Mouse (Mus musculus) kidney, adult 2 months (tissue): ENCODE data around the gene Hist2h2ac. TPM values are rescaled to one million over a fixed set of nuclear protein-coding genes. Genes with fewer than 3 reads are reported as not detected.
"Not testable (repeated sequence)": the region's sequence is repeated elsewhere in the genome, so short reads cannot be mapped to it uniquely, and the experiment has no call there.

Experiments used
- DNase-seq: peaks from one replicate; pipeline ENCODE4 v3.0.0; 2021
- H3K27ac ChIP-seq: fragments of 200-500 bp; 2 replicates; pipeline ENCODE4 v1.5.1; 2012; ENCODE audit warnings: low read depth, low read length, control low read depth, inconsistent platforms; ENCODE audit not compliant: insufficient read depth
- H3K27me3 ChIP-seq: fragments of 200-500 bp; replicated peaks from 2 replicates; pipeline ENCODE4 v1.6.1; 2012; ENCODE audit warnings: mild to moderate bottlenecking, moderate library complexity, low read length, inconsistent platforms; ENCODE audit not compliant: control insufficient read depth, insufficient read depth
- H3K36me3 ChIP-seq: fragments of 200-500 bp; 2 replicates; pipeline ENCODE4 v1.6.1; 2012; ENCODE audit warnings: mild to moderate bottlenecking, moderate library complexity, low read length, inconsistent platforms; ENCODE audit not compliant: control insufficient read depth, insufficient read depth
- H3K4me1 ChIP-seq: fragments of 200-500 bp; 2 replicates; pipeline ENCODE4 v1.6.1; 2011; ENCODE audit warnings: low read length; ENCODE audit not compliant: control insufficient read depth, insufficient read depth
- H3K4me3 ChIP-seq: fragments of 200-500 bp; 2 replicates; pipeline ENCODE4 v1.5.1; 2011; ENCODE audit warnings: mild to moderate bottlenecking, low read depth, low read length, control low read depth; ENCODE audit not compliant: insufficient read depth
- CTCF ChIP-seq: fragments of 200-500 bp; conservative IDR thresholded peaks from 2 replicates; pipeline ENCODE4 v1.5.1; 2011; ENCODE audit warnings: low read depth, mild to moderate bottlenecking, control low read depth, low read length, moderate library complexity, mixed read lengths; ENCODE audit not compliant: insufficient read depth, insufficient read length
- POLR2A ChIP-seq: fragments of 200-500 bp; IDR thresholded peaks from one replicate; pipeline ENCODE4 v1.6.1; 2011; ENCODE audit warnings: low read depth, low read length, control low read depth
- WGBS: fragments of 180-500 bp; shearing (Covaris S2); methylation state at CpG from one replicate; pipeline ENCODE4 v1.1.7; 2018; 5-methylcytosine and 5-hydroxymethylcytosine counted together
- polyA plus RNA-seq: library from polyadenylated mRNA; depleted of rRNA; stranded (reverse); fragments of >200 nt; gene quantifications from 2 replicates; pipeline ENCODE4 v1.2.3, GENCODE M21; 2012

The Hist2h2ac gene
- polyA plus RNA-seq, 1 experiment: 3.7 TPM

DNA sequence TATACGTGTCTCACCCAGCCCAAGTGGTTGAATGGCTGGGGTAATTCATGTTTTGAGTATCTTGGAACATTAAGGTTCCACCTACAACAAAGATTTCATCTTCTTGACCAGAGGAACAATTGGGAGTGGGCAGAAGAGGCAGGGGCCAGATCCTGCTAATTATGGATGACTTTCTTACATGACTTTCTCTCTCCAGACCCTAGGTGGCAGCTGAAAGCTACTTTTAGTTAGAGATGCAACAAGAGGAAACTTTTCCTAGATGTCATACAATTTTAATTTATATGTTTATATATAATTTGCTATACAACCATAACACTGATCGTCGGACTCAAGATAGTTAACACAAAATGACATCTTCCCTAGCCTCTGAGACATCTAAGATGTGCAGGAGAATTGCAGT, 12.9 kb downstream of the Hist2h2ac start:
- no peaks in the 10 kb centered on the region for H3K36me3 ChIP-seq
- DNase-seq: no peak
- no peak overlapping the region for H3K27ac ChIP-seq
- H3K4me1 ChIP-seq: no peaks in the 10 kb centered on the region
- no peaks in the 10 kb centered on the region for H3K27me3 ChIP-seq
- TF ChIP-seq POLR2A (no peak), CTCF (no peak)
- 74% methylated on average over 3 of the region's 3 CpGs for WGBS
- no peak overlapping the region for H3K4me3 ChIP-seq

DNA sequence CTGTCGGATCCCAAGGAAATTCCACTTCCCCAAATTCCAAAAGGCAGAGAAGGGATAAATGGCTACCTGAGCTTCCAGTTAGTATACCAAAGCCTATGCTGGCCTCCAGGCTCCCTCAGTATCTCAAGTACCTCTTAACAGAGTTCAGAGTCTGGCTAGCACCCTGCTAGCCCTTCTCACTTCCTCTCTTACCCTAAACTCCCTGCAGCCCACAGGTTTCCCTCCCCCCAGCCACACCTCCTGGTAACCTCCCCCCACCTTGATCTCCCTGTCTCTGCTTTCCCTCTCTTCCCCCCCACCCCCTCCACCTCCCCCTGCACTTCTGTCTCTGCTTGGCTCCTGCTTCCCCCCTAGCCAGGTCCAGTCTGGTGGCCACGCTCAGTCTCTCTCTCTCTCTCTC, 20.9 kb downstream of the Hist2h2ac start:
- TF ChIP-seq CTCF: no peak
- TF ChIP-seq POLR2A: no peak
- Histone ChIP-seq H3K27ac (no peak overlapping the region), H3K36me3 (no peaks in the 10 kb centered on the region), H3K4me1 (peaks cover 7% of the 10 kb centered on the region), H3K27me3 (no peaks in the 10 kb centered on the region), H3K4me3 (no peak overlapping the region)
- WGBS: 67% methylated on average over 2 of the region's 2 CpGs
- no peak for DNase-seq

DNA sequence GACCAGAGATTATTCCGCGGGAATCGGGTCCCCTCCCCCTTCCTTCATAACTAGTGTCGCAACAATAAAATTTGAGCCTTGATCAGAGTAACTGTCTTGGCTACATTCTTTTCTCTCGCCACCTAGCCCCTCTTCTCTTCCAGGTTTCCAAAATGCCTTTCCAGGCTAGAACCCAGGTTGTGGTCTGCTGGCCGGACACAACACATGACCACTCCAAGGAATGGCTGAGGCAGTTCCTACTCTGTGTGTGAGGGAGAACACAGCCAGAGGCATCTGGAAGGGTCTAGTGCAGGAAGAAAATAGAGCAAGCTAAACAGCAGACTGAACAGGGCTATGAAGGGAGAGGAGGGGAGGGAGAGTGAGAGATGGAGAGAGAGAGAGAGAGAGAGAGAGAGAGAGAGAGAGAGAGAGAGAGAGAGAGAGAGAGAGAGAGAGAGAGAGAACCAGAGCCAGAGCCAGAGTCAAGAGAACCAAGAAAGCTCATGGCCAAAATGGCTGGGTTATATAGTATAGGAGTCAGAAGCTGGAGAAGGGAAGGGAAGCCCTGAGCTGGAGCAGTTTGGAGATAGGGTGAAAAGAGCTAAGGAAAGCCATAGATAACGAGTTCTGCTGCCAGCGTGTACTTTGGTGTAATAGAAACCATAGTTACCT, 22.0 kb downstream of the Hist2h2ac start:
- H3K27ac ChIP-seq, H3K4me3 ChIP-seq, H3K4me1 ChIP-seq, DNase-seq, H3K27me3 ChIP-seq, H3K36me3 ChIP-seq: not testable (repeated sequence)
- 25% methylated on average over 8 of the region's 8 CpGs for WGBS

DNA sequence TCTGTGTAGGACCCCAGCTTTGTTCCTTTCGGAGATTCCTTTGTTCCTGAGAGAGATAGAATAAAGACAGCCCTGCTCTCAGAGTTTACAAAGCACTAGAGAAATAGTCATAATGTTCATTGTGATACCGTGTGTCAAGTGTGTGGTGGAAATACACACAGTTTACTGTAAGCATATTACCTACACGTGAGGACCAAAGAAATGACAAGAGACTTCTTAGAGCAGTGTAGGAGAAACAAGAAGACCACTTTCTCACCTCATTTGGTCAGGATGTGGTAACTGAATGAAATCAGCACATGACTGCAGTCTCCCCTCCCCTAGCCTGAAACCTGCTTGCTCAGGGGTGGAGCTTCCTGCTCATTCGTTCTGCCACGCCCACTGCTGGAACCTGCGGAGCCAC, 22.5 kb downstream of the Hist2h2ac start:
- DNase-seq: peak; percentile 52
- Histone ChIP-seq H3K4me1 (peaks cover 7% of the 10 kb centered on the region), H3K27me3 (no peaks in the 10 kb centered on the region), H3K36me3 (no peaks in the 10 kb centered on the region), H3K4me3 (peak overlapping the region; percentile 31), H3K27ac (0 out of 2 replicates have a peak overlapping the region, but pooled peaks have one; percentile 26)
- 2% methylated on average over 6 of the region's 6 CpGs for WGBS
- TF ChIP-seq POLR2A: no peak
- no peak for TF ChIP-seq CTCF

DNA sequence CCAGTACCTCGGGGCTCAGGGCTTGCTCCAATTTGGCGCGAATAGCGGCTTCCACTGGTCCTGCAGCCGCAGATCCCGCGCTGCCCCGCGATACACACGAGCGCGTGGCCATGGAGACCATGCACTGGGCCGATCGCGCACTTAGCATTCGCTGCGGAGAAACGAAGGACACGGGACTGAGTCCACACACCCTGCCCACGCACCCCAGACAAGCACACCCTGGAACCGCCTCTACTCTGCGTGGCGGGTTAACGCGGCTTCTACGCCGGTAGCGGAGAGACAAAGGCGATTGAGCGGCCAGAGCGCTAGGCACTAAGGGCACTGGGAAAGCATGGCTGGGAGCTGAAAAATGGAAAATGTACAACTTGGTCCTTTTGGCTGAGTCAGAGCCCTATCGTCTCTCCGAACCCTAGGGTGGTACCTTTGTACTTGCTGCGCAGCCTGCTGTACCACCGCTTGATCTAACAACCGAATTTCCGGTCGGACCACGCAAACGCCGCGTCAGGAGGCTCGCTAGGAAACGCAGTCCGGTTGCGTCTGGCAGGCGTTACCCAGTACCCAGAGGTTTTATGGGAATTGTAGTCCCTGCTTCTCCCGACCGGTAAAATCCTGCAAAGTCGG, 23.4 kb downstream of the Hist2h2ac start:
- Histone ChIP-seq H3K27me3 (no peaks in the 10 kb centered on the region), H3K27ac (peak overlapping the region; percentile 79), H3K4me3 (peak overlapping the region; percentile 74), H3K36me3 (no peaks in the 10 kb centered on the region), H3K4me1 (peaks cover 7% of the 10 kb centered on the region)
- TF ChIP-seq CTCF: no peak
- peak; percentile 75 for TF ChIP-seq POLR2A
- peak; percentile 94 for DNase-seq
- under 1% methylated on average over 50 of the region's 50 CpGs for WGBS

DNA sequence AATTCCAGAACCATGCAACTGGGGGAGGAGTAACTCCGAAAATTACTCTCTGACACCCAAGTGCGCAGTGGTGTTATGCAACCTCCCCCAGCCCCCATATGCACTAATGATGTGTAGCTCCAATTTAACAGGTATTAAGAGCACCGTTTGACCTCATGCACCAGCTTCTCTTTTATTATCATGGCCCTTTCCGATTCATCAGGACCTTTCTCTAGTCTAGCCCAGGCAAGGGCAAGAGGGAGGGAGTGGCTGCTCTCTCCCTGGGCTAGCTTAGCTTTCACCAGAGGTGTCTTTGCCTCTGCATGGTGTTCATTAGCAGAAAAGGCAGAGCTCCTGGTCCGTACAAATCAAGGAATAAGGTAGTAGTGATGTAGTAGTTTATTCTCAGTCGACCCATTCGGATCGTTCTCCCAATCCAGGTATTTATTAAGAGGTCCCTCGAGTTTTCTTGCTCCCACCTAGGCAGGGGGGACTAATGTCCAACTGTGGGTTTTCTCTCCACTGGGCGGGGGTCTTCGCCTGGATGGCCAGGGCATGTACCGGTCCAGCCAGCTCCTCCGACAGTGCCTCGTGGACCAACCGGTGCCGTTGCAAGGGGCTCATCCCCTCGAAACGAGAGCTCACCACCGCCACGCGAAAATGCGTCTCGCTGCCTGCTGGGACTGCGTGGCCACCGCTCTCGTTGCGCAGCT, 24.1 kb downstream of the Hist2h2ac start:
- peak overlapping the region; percentile 79 for H3K27ac ChIP-seq
- no peak for TF ChIP-seq POLR2A
- no peak for TF ChIP-seq CTCF
- no peak for DNase-seq
- H3K36me3 ChIP-seq: no peaks in the 10 kb centered on the region
- 16% methylated on average over 27 of the region's 27 CpGs for WGBS
- peak overlapping the region; percentile 74 for H3K4me3 ChIP-seq
- H3K27me3 ChIP-seq: no peaks in the 10 kb centered on the region
- H3K4me1 ChIP-seq: peaks cover 7% of the 10 kb centered on the region

DNA sequence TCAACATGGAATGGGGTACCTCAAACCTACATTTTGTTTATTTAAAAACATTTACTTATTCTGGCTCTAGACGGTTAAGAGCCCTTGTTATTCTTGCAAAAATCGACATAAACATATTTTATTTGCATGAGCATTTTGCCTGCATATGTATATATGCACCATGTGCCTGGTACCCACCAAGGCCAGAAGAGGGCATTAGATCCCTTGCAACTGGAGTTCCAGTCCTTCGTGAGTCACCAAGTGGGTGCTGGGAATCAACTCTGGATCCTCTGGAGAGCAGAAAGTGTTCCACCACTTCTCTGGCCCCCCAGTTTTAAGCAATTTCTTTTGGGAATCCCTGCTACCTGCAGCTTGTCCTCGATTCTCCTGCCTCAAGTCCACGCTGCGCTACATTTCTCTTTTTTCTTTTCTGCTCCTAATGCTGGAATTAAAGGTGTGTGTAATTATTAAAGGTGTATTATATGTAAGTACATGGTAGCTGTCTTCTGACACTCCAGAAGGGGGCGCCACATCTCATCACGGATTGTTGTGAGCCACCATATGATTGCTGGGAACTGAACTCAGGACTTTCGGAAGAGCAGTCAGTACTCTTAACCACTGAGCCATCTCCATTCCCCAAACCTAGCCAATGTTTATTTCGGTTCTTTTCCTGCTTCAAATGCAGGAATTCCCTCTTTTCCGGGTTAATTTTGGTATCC, 24.9 kb downstream of the Hist2h2ac start:
- 94% methylated on average over 11 of the region's 11 CpGs for WGBS
- H3K27ac ChIP-seq: no peak overlapping the region

More for the DNA sequence above, 24.9 kb downstream of the Hist2h2ac start:
- Histone ChIP-seq H3K27me3 (no peaks in the 10 kb centered on the region), H3K36me3 (no peaks in the 10 kb centered on the region), H3K4me1 (peaks cover 7% of the 10 kb centered on the region), H3K4me3 (no peak overlapping the region)
- no peak for TF ChIP-seq CTCF
- no peak for TF ChIP-seq POLR2A
- DNase-seq: no peak
